ENCODE assay signal across 20 mouse cellular contexts in the genomic region with DNA sequence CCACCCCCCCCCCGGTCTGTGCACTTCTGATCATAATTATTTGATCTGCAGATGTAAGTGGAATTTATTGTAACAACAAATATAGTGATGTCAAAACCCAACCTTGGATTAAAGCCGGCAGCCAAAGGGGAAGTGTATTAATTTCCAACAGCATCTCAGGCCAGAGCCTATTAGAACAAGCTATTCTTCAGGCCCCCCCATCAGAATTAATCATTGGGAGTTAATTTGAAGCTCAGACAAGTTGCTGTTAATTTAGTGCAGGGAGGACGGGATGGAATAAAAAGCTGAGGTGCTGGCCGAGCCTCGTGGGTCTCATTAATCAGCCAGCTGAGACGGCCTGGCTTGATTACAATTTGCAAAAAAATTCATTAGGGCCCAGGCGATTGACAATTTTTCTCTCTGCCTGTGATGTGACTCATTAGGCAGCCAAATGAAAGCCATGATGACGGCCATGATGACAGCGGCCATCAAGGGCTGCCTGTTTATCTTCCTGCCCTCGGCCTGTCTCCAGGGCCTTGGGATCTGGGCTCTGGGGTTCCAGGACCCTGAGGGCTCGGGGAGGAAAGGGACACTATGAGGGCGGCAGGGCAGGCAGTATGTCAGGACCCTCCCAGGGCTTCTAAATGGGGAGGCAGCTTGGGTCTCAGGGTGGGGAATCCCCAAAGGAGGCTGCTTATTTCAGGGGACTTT. TPM values are rescaled to one million over a fixed set of nuclear protein-coding genes. Genes with fewer than 3 reads are reported as not detected.
DNase-seq lines count a peak whose midpoint lies in the region; ATAC-seq lines count a peak whose summit lies in the region.
"Had no signal": no experiment of that assay in that cellular context is flagged by ENCODE, and none has a peak within 500 bp of the region (broad histone marks: within the 10 kb centered on the region; RNA-seq: fewer than 3 reads in every experiment).

No protein-coding gene starts in this region.

- 6% methylated on average over 12 of the region's 12 CpGs for WGBS in forebrain, embryonic 12.5 days
- 4% methylated on average over 12 of the region's 12 CpGs for WGBS in forebrain, embryonic 15.5 days
- WGBS in embryonic facial prominence, embryonic 10.5 days, result 14% methylated on average over 12 of the region's 12 CpGs
- 16% methylated on average over 12 of the region's 12 CpGs for WGBS in hindbrain, embryonic 13.5 days
- WGBS in neural tube, embryonic 13.5 days, result 17% methylated on average over 12 of the region's 12 CpGs

- H3K4me1 ChIP-seq in forebrain, embryonic 12.5 days, result peaks cover 61% of the 10 kb centered on the region
- H3K4me1 ChIP-seq in forebrain, embryonic 15.5 days, result peaks cover 25% of the 10 kb centered on the region
- peaks cover 83% of the 10 kb centered on the region for H3K4me1 ChIP-seq in embryonic facial prominence, embryonic 10.5 days
- peaks cover 87% of the 10 kb centered on the region for H3K4me1 ChIP-seq in hindbrain, embryonic 13.5 days (replicated peaks)
- peaks cover 94% of the 10 kb centered on the region for H3K4me1 ChIP-seq in neural tube, embryonic 13.5 days (replicated peaks)

- 0 out of 2 replicates have a peak overlapping the region, but pooled peaks have one; percentile 19 for H3K4me3 ChIP-seq in forebrain, embryonic 12.5 days (replicated peaks)
- no peak overlapping the region for H3K4me3 ChIP-seq in forebrain, embryonic 15.5 days
- H3K4me3 ChIP-seq in embryonic facial prominence, embryonic 10.5 days, result peak overlapping the region; percentile 50; the same call in 1 of the 2 replicates
- peak overlapping the region; percentile 47 for H3K4me3 ChIP-seq in hindbrain, embryonic 13.5 days
- peak overlapping the region; percentile 64 for H3K4me3 ChIP-seq in neural tube, embryonic 13.5 days
- H3K4me3 ChIP-seq: embryonic facial prominence, embryonic 13.5 days had no signal

- no peaks in the 10 kb centered on the region for H3K9me3 ChIP-seq in forebrain, embryonic 12.5 days
- no peaks in the 10 kb centered on the region for H3K9me3 ChIP-seq in forebrain, embryonic 15.5 days
- H3K9me3 ChIP-seq in embryonic facial prominence, embryonic 10.5 days, result no peaks in the 10 kb centered on the region
- H3K9me3 ChIP-seq in hindbrain, embryonic 13.5 days, result no peaks in the 10 kb centered on the region
- H3K9me3 ChIP-seq in neural tube, embryonic 13.5 days, result no peaks in the 10 kb centered on the region
- H3K9me3 ChIP-seq: embryonic facial prominence, embryonic 13.5 days; midbrain, embryonic 12.5 days had no signal

- peak; percentile 30; the same call in 1 of the 2 replicates for ATAC-seq in forebrain, embryonic 12.5 days (ENCODE audit: low FRiP score)
- ATAC-seq in forebrain, embryonic 15.5 days (replicated peaks), result no peak
- 0 out of 2 replicates have a peak, but pooled peaks have one; percentile 11 for ATAC-seq in hindbrain, embryonic 13.5 days (ENCODE audit: low FRiP score)
- ATAC-seq in neural tube, embryonic 13.5 days (ENCODE audit: low read depth), result 0 out of 2 replicates have a peak, but pooled peaks have one; percentile 13
- ATAC-seq: activated CD4-positive, CD25-positive, alpha-beta regulatory T cell, adult 4 months; intestine, embryonic 16.5 days; Patski had no signal

- no peak overlapping the region for H3K9ac ChIP-seq in forebrain, embryonic 12.5 days
- H3K9ac ChIP-seq in forebrain, embryonic 15.5 days (replicated peaks), result no peak overlapping the region
- H3K9ac ChIP-seq in hindbrain, embryonic 13.5 days, result peak overlapping the region; percentile 82
- peak overlapping the region; percentile 89; the same call in 1 of the 2 replicates for H3K9ac ChIP-seq in neural tube, embryonic 13.5 days
- H3K9ac ChIP-seq: embryonic facial prominence, embryonic 13.5 days; midbrain, embryonic 12.5 days had no signal

- DNase-seq in embryonic facial prominence, embryonic 10.5 days (ENCODE audit: low spot score), result no peak
- DNase-seq in cerebellum, adult 11 months, result no peak
- DNase-seq in cerebellum, adult 11-12 months, result no peak
- DNase-seq: B cell, adult 2 months; cerebellum, postnatal 14 days; heart, postnatal 14 days; liver; lung, adult 18-20 months; lung, postnatal 36 days; thymus, postnatal 4 days had no signal

- H3K27me3 ChIP-seq in forebrain, embryonic 12.5 days, result peaks cover 100% of the 10 kb centered on the region
- H3K27me3 ChIP-seq in forebrain, embryonic 15.5 days, result peaks cover 97% of the 10 kb centered on the region
- H3K27me3 ChIP-seq in embryonic facial prominence, embryonic 10.5 days (replicated peaks; ENCODE audit: low read depth, poor library complexity, severe bottlenecking), result peaks cover 100% of the 10 kb centered on the region
- H3K27me3 ChIP-seq in hindbrain, embryonic 13.5 days, result peaks cover 94% of the 10 kb centered on the region
- peaks cover 77% of the 10 kb centered on the region for H3K27me3 ChIP-seq in neural tube, embryonic 13.5 days

- H3K4me2 ChIP-seq in forebrain, embryonic 12.5 days, result no peak overlapping the region
- no peak overlapping the region for H3K4me2 ChIP-seq in forebrain, embryonic 15.5 days (replicated peaks)
- H3K4me2 ChIP-seq in hindbrain, embryonic 13.5 days, result peak overlapping the region; percentile 64
- H3K4me2 ChIP-seq in neural tube, embryonic 13.5 days, result peak overlapping the region; percentile 80
- H3K4me2 ChIP-seq: embryonic facial prominence, embryonic 13.5 days; heart, embryonic 11.5 days; midbrain, embryonic 12.5 days had no signal

- H3K27ac ChIP-seq in forebrain, embryonic 12.5 days, result no peak overlapping the region
- no peak overlapping the region for H3K27ac ChIP-seq in forebrain, embryonic 15.5 days (replicated peaks)
- no peak overlapping the region for H3K27ac ChIP-seq in embryonic facial prominence, embryonic 10.5 days (replicated peaks)
- peak overlapping the region; percentile 69 for H3K27ac ChIP-seq in hindbrain, embryonic 13.5 days
- peak overlapping the region; percentile 61 for H3K27ac ChIP-seq in neural tube, embryonic 13.5 days (replicated peaks)
- H3K27ac ChIP-seq: embryonic facial prominence, embryonic 13.5 days; midbrain, embryonic 12.5 days had no signal

- H3K36me3 ChIP-seq in forebrain, embryonic 12.5 days (replicated peaks), result no peaks in the 10 kb centered on the region
- no peaks in the 10 kb centered on the region for H3K36me3 ChIP-seq in forebrain, embryonic 15.5 days
- no peaks in the 10 kb centered on the region for H3K36me3 ChIP-seq in embryonic facial prominence, embryonic 10.5 days (replicated peaks)
- H3K36me3 ChIP-seq in hindbrain, embryonic 13.5 days, result no peaks in the 10 kb centered on the region
- H3K36me3 ChIP-seq in neural tube, embryonic 13.5 days, result no peaks in the 10 kb centered on the region
- H3K36me3 ChIP-seq: embryonic facial prominence, embryonic 13.5 days; midbrain, embryonic 12.5 days had no signal

RNA-seq across cellular contexts. Expression of gene Gbx2, which starts 5.3 kb away (rescaled TPM):
- 26.9 and 28.0 TPM in 2 replicates for polyA plus RNA-seq in forebrain, embryonic 12.5 days (2016; fragmentation: Nextera tagmentation; extraction: Ambion mirVana)
- 9.3 and 15.0 TPM in 2 replicates for polyA plus RNA-seq in forebrain, embryonic 15.5 days (2015; fragmentation: Nextera tagmentation; extraction: Ambion mirVana)
- polyA plus RNA-seq in embryonic facial prominence, embryonic 10.5 days (2016; fragmentation: Nextera tagmentation; extraction: Ambion mirVana), result 8.7 and 11.1 TPM in 2 replicates
- polyA plus RNA-seq in hindbrain, embryonic 13.5 days (2015; fragmentation: Nextera tagmentation; extraction: Ambion mirVana), result 54.7 TPM in 2 replicates
- 42.7 and 44.6 TPM in 2 replicates for polyA plus RNA-seq in neural tube, embryonic 13.5 days (2015; fragmentation: Nextera tagmentation; extraction: Ambion mirVana)
- polyA plus RNA-seq: activated CD4-positive, CD25-positive, alpha-beta regulatory T cell, adult 4 months had no signal

Comparison
In these comparisons a context has a peak if more than half of its experiments do, and no peak if none do; other contexts are left out.
1. H3K27ac ChIP-seq: peak in hindbrain, embryonic 13.5 days (single experiment) and neural tube, embryonic 13.5 days (single experiment); none in forebrain, embryonic 12.5 days (single experiment), forebrain, embryonic 15.5 days (single experiment) and embryonic facial prominence, embryonic 10.5 days (single experiment).
2. H3K4me2 ChIP-seq: peak in hindbrain, embryonic 13.5 days (single experiment) and neural tube, embryonic 13.5 days (single experiment); none in forebrain, embryonic 12.5 days (single experiment) and forebrain, embryonic 15.5 days (single experiment).
3. H3K9ac ChIP-seq: peak in hindbrain, embryonic 13.5 days (single experiment) and neural tube, embryonic 13.5 days (single experiment); none in forebrain, embryonic 12.5 days (single experiment) and forebrain, embryonic 15.5 days (single experiment).